Mouse (Mus musculus) midbrain, embryonic 13.5 days (tissue): Measurements from ENCODE around the gene Bcl2l12. TPM values are rescaled to one million over a fixed set of nuclear protein-coding genes. Genes with fewer than 3 reads are reported as not detected.
"Not testable (repeated sequence)": the region's sequence is repeated elsewhere in the genome, so short reads cannot be mapped to it uniquely, and the experiment has no call there.

Experiments
- ATAC-seq: fragments of 200-750 bp; cut with Nextera tagmentation; 2 replicates; pipeline ENCODE4 v1.8.0; 2017; ENCODE audit warnings: mild to moderate bottlenecking, moderate TSS enrichment, moderate library complexity
- H3K27ac ChIP-seq: fragments of 300-500 bp; sonication (generic); 2 replicates; pipeline ENCODE4 v1.5.1; 2015; ENCODE audit warnings: inconsistent platforms, mild to moderate bottlenecking, moderate library complexity
- H3K27me3 ChIP-seq: fragments of 300-500 bp; sonication (generic); 2 replicates; pipeline ENCODE4 v1.6.1; 2015; ENCODE audit warnings: mild to moderate bottlenecking, inconsistent platforms
- H3K36me3 ChIP-seq: fragments of 300-500 bp; sonication (generic); 2 replicates; pipeline ENCODE4 v1.6.1; 2015; ENCODE audit warnings: mild to moderate bottlenecking, inconsistent platforms
- H3K4me1 ChIP-seq: fragments of 300-500 bp; sonication (generic); replicated peaks from 2 replicates; pipeline ENCODE4 v1.6.1; 2015; ENCODE audit warnings: inconsistent platforms
- H3K4me2 ChIP-seq: fragments of 300-500 bp; sonication (generic); replicated peaks from 2 replicates; pipeline ENCODE4 v1.6.1; 2015; ENCODE audit warnings: moderate library complexity, mild to moderate bottlenecking, inconsistent platforms
- H3K4me3 ChIP-seq: fragments of 300-500 bp; sonication (generic); replicated peaks from 2 replicates; pipeline ENCODE4 v1.5.1; 2015; ENCODE audit warnings: mild to moderate bottlenecking, inconsistent platforms
- H3K9ac ChIP-seq: fragments of 300-500 bp; sonication (generic); replicated peaks from 2 replicates; pipeline ENCODE4 v1.6.1; 2015; ENCODE audit warnings: mild to moderate bottlenecking, inconsistent platforms
- H3K9me3 ChIP-seq: fragments of 300-500 bp; sonication (generic); 2 replicates; pipeline ENCODE4 v1.6.1; 2016; ENCODE audit warnings: mild to moderate bottlenecking, inconsistent platforms
- WGBS: fragments of 180-500 bp; shearing (Covaris S2); methylation state at CpG from one replicate; pipeline ENCODE4 v1.1.7; 2015; 5-methylcytosine and 5-hydroxymethylcytosine counted together
- polyA plus RNA-seq: library from polyadenylated mRNA; unstranded; fragments of >200 nt; fragmentation: Nextera tagmentation; extraction: Ambion mirVana; gene quantifications from 2 replicates; pipeline ENCODE4 v1.2.1, GENCODE M21; 2015

Gene Bcl2l12
- polyA plus RNA-seq, 1 experiment from 2014 or later: 21.6 TPM

- ATAC-seq: no peak
- Histone ChIP-seq H3K9ac (no peak overlapping the region), H3K4me2 (no peak overlapping the region), H3K36me3 (peaks cover 85% of the 10 kb centered on the region), H3K9me3 (no peaks in the 10 kb centered on the region), H3K27me3 (no peaks in the 10 kb centered on the region), H3K27ac (no peak overlapping the region), H3K4me3 (no peak overlapping the region), H3K4me1 (peaks cover 13% of the 10 kb centered on the region)
- 94% methylated on average over 6 of the region's 6 CpGs for WGBS
These were observed 31.5 kb upstream of the Bcl2l12 start for GRCm38 (mm10) chr7:45029995-45030394.

GRCm38 (mm10) chr7:45028351-45028750, 29.8 kb upstream of the Bcl2l12 start:
- no peak overlapping the region for H3K4me3 ChIP-seq
- WGBS: 95% methylated on average over 11 of the region's 11 CpGs
- no peak overlapping the region for H3K9ac ChIP-seq
- no peaks in the 10 kb centered on the region for H3K9me3 ChIP-seq
- no peak for ATAC-seq
- H3K4me1 ChIP-seq: peaks cover 13% of the 10 kb centered on the region
- H3K27ac ChIP-seq: no peak overlapping the region
- H3K27me3 ChIP-seq: no peaks in the 10 kb centered on the region
- peaks cover 69% of the 10 kb centered on the region for H3K36me3 ChIP-seq
- no peak overlapping the region for H3K4me2 ChIP-seq

DNA sequence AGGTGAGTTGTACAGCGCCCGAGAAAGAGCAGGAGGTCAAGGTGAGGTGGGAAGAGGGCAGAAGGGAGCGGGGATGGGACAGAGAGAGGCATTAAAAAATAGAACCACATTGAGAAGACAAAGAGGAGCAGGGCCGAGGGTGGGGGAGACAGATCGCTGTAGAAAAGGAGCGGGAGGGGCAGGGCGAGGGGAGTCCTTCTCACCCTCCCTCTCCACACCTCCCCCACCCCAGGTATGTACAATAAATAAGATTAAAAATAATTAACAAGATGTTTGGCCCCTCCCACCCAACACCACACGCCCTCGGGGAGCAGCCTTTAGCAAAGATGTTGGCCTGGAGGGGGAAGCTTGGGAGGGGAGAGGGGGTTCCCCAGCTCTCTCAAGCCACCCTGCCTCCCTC, 29.2 kb upstream of the Bcl2l12 start:
- Histone ChIP-seq H3K4me2 (no peak overlapping the region), H3K9me3 (no peaks in the 10 kb centered on the region), H3K9ac (no peak overlapping the region), H3K4me3 (no peak overlapping the region), H3K36me3 (peaks cover 63% of the 10 kb centered on the region), H3K4me1 (peaks cover 13% of the 10 kb centered on the region), H3K27me3 (no peaks in the 10 kb centered on the region), H3K27ac (no peak overlapping the region)
- 92% methylated on average over 9 of the region's 9 CpGs for WGBS
- no peak for ATAC-seq

GRCm38 (mm10) chr7:45026256-45026655, 27.7 kb upstream of the Bcl2l12 start:
- Histone ChIP-seq H3K9me3 (no peaks in the 10 kb centered on the region), H3K27ac (peak overlapping the region; percentile 19), H3K27me3 (no peaks in the 10 kb centered on the region), H3K9ac (no peak overlapping the region), H3K36me3 (peaks cover 48% of the 10 kb centered on the region), H3K4me3 (no peak overlapping the region), H3K4me2 (no peak overlapping the region), H3K4me1 (peaks cover 13% of the 10 kb centered on the region)
- ATAC-seq: peak; percentile 49
- WGBS: 28% methylated on average over 2 of the region's 2 CpGs

- Histone ChIP-seq H3K27ac (peak overlapping the region; percentile 19; the same call in 1 of the 2 replicates), H3K9ac (no peak overlapping the region), H3K4me2 (no peak overlapping the region), H3K9me3 (no peaks in the 10 kb centered on the region), H3K4me1 (peaks cover 13% of the 10 kb centered on the region), H3K27me3 (no peaks in the 10 kb centered on the region), H3K4me3 (no peak overlapping the region), H3K36me3 (peaks cover 42% of the 10 kb centered on the region)
- ATAC-seq: no peak
- 82% methylated on average over 8 of the region's 8 CpGs for WGBS
These were observed 27.2 kb upstream of the Bcl2l12 start for GRCm38 (mm10) chr7:45025601-45026220.

- peaks cover 7% of the 10 kb centered on the region; the same call in 1 of the 2 replicates for H3K27me3 ChIP-seq
- 89% methylated on average over 15 of the region's 15 CpGs for WGBS
- H3K27ac ChIP-seq: peak overlapping the region; percentile 5; the same call in 1 of the 2 replicates
- peaks cover 31% of the 10 kb centered on the region for H3K36me3 ChIP-seq
- no peak overlapping the region for H3K4me2 ChIP-seq
- ATAC-seq: no peak
- H3K9me3 ChIP-seq: no peaks in the 10 kb centered on the region
- no peak overlapping the region for H3K9ac ChIP-seq
- H3K4me1 ChIP-seq: peaks cover 13% of the 10 kb centered on the region
- H3K4me3 ChIP-seq: no peak overlapping the region
These were observed 26.1 kb upstream of the Bcl2l12 start for GRCm38 (mm10) chr7:45024281-45025248.

DNA sequence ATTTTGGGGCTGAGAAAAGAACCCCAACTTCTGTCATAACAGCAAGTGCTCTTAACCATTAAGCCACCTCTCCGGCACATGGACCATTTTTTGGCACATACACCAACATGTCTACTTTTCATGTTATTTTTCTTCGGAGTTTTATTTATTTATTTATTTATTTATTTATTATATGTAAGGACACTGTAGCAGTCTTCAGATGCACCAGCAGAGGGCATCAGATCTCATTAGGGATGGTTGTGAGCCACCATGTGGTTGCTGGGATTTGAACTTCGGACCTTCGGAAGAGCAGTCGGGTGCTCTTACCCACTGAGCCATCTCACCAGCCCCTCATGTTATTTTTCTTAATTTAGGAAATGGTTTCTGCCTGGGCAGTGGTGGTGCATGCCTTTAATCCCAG, 25.2 kb upstream of the Bcl2l12 start:
- ATAC-seq, H3K4me2 ChIP-seq, H3K9me3 ChIP-seq, H3K4me3 ChIP-seq, H3K27me3 ChIP-seq, H3K9ac ChIP-seq, H3K27ac ChIP-seq: not testable (repeated sequence)
- H3K4me1 ChIP-seq: peaks cover 13% of the 10 kb centered on the region
- H3K36me3 ChIP-seq: peaks cover 22% of the 10 kb centered on the region
- 82% methylated on average over 5 of the region's 5 CpGs for WGBS

GRCm38 (mm10) chr7:45020225-45020624, 21.7 kb upstream of the Bcl2l12 start:
- Histone ChIP-seq H3K4me1 (peaks cover 21% of the 10 kb centered on the region), H3K9me3 (no peaks in the 10 kb centered on the region), H3K36me3 (no peaks in the 10 kb centered on the region), H3K27ac (no peak overlapping the region), H3K9ac (no peak overlapping the region), H3K27me3 (peaks cover 7% of the 10 kb centered on the region; the same call in 1 of the 2 replicates), H3K4me3 (no peak overlapping the region), H3K4me2 (no peak overlapping the region)
- no peak for ATAC-seq
- 81% methylated on average over 9 of the region's 9 CpGs for WGBS

- Histone ChIP-seq H3K27me3 (peaks cover 7% of the 10 kb centered on the region; the same call in 1 of the 2 replicates), H3K9ac (no peak overlapping the region), H3K4me3 (no peak overlapping the region), H3K4me2 (peak overlapping the region; percentile 76; the same call in 1 of the 2 replicates), H3K36me3 (no peaks in the 10 kb centered on the region), H3K9me3 (no peaks in the 10 kb centered on the region), H3K4me1 (peaks cover 32% of the 10 kb centered on the region), H3K27ac (no peak overlapping the region)
- no peak for ATAC-seq
- 40% methylated on average over 8 of the region's 8 CpGs for WGBS
These were observed 20.6 kb upstream of the Bcl2l12 start for GRCm38 (mm10) chr7:45019031-45019571.

GRCm38 (mm10) chr7:45017242-45018061, 18.9 kb upstream of the Bcl2l12 start, which contains the start of gene Rras:
Gene Rras, plus strand, starts transcription at chr7:45017961.
- peak within 1 kb of the TSS; percentile 80 for H3K27ac ChIP-seq
- H3K9ac ChIP-seq: peak within 1 kb of the TSS; percentile 71
- H3K4me1 ChIP-seq: peaks cover 42% of the 10 kb centered on the region
- peaks cover 7% of the 10 kb centered on the region; the same call in 1 of the 2 replicates for H3K27me3 ChIP-seq
- peak; percentile 85 for ATAC-seq
- WGBS: 0% methylated on average over 36 of the region's 36 CpGs
- H3K9me3 ChIP-seq: no peaks in the 10 kb centered on the region
- H3K4me2 ChIP-seq: peak within 1 kb of the TSS; percentile 76
- peaks cover 16% of the 10 kb centered on the region for H3K36me3 ChIP-seq
- peak within 1 kb of the TSS; percentile 95 for H3K4me3 ChIP-seq

DNA sequence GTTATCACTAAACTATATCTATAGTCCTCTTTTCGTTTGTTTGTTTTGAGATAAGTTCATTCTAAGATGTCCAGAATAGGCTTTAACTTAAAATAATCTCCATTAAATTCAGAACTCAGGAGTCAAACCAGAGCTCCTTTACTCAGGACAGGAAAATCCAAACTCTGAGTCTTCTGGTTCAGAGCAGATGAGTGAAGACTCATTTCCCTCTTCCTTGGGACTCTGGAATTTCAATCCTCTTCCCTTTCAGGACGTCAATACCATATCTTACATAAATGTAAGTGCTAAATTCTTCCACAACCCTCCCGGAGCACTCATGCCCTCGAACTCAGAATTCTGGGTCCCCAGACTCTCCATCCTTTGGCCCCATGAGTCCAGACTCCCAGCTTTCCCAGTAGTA, 18.2 kb upstream of the Bcl2l12 start:
- WGBS: 5% methylated on average over 4 of the region's 4 CpGs
- no peak for ATAC-seq

More for the DNA sequence above, 18.2 kb upstream of the Bcl2l12 start:
- Histone ChIP-seq H3K9ac (peak overlapping the region; percentile 71), H3K4me2 (peak overlapping the region; percentile 76), H3K36me3 (peaks cover 23% of the 10 kb centered on the region), H3K4me3 (peak overlapping the region; percentile 95), H3K27me3 (peaks cover 7% of the 10 kb centered on the region; the same call in 1 of the 2 replicates), H3K27ac (peak overlapping the region; percentile 80), H3K4me1 (peaks cover 42% of the 10 kb centered on the region), H3K9me3 (no peaks in the 10 kb centered on the region)
